Mouse (Mus musculus) layer of hippocampus, postnatal 14 days (tissue): ENCODE measurements around the gene 1700016C15Rik. TPM values are rescaled to one million over a fixed set of nuclear protein-coding genes. Genes with fewer than 3 reads are reported as not detected.

Source experiments
- DNase-seq, 2 experiments: peaks; one replicate each; pipeline ENCODE4 v3.0.0; 2021 to 2022; ENCODE audit warnings: low spot score in 2 of 2, mixed read lengths in 1 of 2
- long read RNA-seq, 2 experiments: library from polyadenylated mRNA; stranded (forward); transcript quantifications; one replicate each; pipeline ENCODE4 v2.0.0; 2021
- total RNA-seq, 2 experiments: library from RNA; stranded (reverse); gene quantifications; 2 replicates each; pipeline ENCODE4 v1.2.3; 2021

1700016C15Rik gene
- total RNA-seq, result not detected
- long read RNA-seq, experiment 1, result 0 reads
- long read RNA-seq, experiment 2, result 0 reads

- no peak for DNase-seq
Measured at GRCm38 (mm10) chr1:177729043-177730024, at the start of gene 1700016C15Rik. TSS of gene 1700016C15Rik (plus strand) at chr1:177729814.

DNA sequence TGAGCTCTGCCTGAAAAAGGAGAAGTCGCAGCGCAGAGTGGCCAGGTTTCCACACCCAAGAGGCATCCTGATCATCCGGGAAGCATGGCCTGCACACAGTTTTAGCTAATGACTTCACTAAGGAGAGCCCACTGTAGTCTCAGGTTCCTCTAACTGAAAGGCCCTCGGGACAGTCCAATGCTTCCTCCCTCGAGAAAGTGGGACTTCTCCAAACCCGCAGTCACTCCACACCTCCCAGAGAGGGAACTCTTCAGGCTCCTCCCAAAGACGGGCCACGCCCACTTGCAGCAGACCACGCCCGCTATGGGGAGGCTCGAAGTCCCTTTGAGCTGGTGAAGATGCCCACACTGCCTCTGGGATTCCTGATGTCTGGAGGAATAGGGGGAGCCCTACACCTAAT is 48.4 kb upstream of the 1700016C15Rik start:
- no peak for DNase-seq

DNA sequence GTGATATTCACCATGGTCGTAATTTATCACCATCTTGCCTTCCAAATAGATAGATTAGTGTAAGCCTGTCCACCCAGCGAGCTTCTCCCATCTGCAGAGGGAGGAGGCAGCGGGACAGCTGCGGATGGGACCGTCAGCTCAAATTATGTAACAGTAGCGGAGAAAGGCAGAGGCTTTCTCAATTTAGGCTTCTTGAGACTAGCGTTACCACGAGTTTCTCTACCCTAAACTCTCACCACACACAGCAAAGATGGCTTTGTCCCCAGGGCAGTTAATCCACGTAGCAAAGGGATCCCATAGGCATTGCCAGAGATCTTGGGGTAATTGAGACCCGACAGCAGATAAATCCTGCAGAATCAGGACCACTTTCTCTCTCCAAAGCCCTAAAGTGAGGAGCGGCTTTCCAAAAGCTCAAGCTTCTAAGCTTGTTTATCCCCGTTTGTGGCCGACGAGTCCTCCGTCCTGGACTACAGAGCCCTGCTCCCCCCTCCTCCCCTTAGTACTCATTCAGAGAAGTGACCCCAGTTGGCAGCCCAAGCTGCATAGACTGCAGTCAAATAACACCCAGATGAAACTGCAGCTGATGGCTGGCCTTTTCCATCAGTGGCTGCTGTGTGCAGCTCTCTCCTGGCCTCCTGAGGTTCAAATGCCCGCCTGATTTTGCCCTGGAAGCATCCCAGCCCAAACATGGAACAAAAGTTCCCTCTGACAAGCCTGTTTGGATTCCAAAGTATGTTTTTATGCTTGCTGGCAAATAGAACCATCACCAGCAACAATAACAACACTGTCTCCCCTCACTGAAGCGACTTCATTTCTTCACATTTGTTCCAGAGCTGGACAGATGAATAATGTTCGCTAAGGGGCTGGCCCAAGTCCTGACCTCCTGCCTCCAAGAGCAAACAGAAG is 45.4 kb upstream of the 1700016C15Rik start:
- DNase-seq, result peak; percentile 45 to 50

DNA sequence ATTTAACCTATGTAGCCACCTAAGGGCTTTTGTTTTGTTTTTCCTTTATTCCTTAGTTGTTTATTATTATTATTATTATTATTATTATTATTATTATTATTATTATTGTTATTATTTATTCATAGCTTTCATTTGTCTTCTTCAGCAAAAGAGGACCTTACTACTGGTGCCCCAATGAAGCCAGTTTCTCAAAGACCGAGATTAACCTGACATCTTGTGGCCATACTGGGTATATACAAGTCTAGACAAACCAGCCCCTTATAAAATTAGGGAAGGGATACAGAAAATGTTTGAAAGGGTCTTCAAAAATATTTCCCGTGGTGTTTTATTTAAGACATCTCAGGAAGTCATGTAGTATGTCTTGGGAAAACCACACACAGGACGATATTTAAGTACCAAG is 44.7 kb upstream of the 1700016C15Rik start:
- DNase-seq, result peak in 1 of 2 experiments; percentile 78

- DNase-seq, result no peak
Measured at GRCm38 (mm10) chr1:177686137-177686536, 43.5 kb upstream of the 1700016C15Rik start.

DNA sequence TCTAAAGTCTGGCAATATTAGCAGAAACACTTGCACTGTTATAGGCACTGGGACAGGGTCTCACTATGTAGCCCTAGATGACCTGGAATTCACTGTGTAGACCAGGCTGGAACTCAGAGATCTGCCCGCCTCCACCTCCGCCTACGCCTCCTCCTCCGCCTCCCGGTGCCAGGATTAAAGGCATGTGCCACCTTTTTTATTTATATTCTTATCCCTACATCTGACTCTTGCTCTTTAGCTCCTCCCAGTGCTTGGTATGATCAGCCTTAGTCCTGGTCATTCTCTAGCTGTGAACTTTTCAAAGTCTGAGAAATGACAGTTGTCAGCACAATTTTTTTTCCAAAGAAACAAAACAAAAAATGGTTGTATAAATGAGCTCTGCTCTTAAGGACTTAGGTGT is 42.6 kb upstream of the 1700016C15Rik start:
- no peak for DNase-seq

GRCm38 (mm10) chr1:177692491-177692890 is 37.1 kb upstream of the 1700016C15Rik start:
- no peak for DNase-seq

DNA sequence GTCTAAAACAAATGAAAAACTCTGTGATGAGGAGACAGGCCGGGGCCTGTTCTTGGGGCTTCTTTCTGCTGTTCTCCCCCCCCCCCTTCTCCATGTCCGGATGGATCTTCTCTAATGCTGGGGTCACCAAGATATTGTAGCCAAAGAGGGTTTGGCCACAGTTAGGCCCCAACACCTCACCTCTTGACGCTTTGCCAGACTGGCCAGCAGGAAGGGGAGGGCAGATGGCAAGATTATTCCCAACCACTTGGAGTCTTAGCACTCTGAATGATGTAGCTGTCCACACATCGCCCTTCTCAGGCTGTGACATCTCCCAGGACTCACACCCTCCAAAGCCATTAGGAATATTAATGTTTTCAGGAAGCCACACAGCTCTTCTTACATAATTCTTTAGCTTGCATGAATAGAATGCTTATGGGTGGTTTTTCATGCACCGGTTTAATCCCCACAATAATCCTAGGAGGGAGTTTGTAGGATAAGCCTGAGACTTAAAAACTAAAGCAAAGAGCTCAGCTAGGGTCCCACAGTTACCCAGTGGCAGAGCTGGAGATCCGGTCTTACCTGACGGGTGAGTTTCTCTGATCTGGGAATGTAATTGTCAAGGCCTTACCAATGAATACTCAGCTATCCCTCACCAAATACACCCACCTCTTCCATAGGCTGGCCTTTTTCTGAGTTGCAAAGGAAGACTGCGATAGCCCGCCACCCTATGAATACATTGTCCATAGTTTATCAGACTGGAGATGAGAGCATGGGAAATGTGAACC is 35.9 kb upstream of the 1700016C15Rik start:
- no peak for DNase-seq

- no peak for DNase-seq
Measured at GRCm38 (mm10) chr1:177700560-177700959, 29.1 kb upstream of the 1700016C15Rik start.

DNA sequence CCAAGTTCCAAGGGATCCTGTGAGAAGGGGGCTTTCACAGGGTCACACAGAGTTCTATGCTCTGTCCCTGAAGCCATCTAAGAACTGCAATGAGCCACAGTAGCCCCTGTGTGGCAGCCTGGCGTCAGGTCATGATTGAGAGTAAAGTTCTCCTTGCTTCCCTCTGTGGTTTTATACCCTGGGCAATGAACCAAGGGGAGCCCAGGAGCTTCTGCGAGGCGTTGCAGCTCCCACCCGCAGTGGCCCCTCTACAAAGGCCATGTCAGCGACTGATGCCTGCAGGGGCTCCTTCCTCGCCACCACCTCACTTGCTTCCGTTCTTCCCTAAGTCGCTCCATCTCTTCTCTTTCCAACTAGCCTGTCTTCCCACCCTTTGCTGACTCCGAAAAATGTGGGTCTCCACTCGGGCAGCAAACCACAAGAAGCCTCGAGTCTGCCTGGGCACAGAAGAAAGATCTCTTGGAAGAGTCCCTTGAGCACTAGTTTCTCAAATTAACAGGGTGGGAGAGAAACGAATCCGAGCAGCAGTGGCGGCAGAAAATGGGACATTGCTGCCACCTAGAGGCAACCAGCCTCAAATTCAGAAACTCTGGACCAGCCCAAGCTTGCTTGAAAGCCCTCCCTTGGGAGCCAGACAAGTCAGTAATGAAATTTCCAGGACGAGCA is 27.0 kb upstream of the 1700016C15Rik start:
- DNase-seq, result peak; percentile 88 to 91

GRCm38 (mm10) chr1:177703147-177703807 is 26.3 kb upstream of the 1700016C15Rik start:
- DNase-seq, result no peak

- no peak for DNase-seq
Measured at GRCm38 (mm10) chr1:177705204-177705603, 24.4 kb upstream of the 1700016C15Rik start.

DNA sequence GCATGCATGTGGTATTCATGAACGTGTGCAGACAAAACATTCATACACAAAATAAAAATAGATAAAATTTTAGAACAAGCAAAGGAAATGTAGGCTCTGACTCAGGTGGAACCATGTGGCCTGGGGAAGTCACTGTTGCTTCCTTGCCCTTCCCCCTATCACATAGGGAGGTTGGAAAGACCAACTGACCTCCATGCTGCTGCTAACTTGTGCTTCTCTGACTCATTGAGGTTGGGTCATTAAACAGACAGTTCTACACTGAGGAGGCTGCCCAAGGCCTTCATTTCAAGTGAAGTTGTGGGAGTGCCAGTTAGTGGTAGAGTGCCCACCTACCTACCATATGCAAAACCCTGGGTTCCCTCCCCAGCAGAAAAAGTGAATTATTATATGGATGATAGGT is 22.0 kb upstream of the 1700016C15Rik start:
- DNase-seq, result no peak

GRCm38 (mm10) chr1:177708583-177709055 is 21.0 kb upstream of the 1700016C15Rik start:
- DNase-seq, result no peak

GRCm38 (mm10) chr1:177711000-177711399 is 18.6 kb upstream of the 1700016C15Rik start:
- DNase-seq, result no peak

DNA sequence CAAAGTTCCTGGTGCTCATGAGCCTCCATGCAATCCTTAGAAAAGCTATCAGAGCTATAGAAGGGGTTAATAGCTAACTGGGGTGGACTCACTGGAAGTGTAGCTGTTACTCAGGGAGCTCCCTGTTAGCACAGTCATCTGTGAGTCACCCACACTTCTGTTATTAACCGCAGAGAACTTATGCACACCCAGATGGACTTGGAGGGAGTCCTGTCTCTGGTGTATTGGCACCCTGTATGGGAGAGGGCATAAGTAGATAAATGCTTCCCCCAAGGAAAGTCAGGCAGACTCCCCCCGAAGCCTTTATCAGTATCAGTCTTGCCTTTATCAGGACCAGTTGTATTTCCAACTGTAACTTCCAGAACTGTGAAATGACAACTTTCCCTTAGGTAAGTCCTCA is 18.2 kb upstream of the 1700016C15Rik start:
- DNase-seq, result no peak

DNA sequence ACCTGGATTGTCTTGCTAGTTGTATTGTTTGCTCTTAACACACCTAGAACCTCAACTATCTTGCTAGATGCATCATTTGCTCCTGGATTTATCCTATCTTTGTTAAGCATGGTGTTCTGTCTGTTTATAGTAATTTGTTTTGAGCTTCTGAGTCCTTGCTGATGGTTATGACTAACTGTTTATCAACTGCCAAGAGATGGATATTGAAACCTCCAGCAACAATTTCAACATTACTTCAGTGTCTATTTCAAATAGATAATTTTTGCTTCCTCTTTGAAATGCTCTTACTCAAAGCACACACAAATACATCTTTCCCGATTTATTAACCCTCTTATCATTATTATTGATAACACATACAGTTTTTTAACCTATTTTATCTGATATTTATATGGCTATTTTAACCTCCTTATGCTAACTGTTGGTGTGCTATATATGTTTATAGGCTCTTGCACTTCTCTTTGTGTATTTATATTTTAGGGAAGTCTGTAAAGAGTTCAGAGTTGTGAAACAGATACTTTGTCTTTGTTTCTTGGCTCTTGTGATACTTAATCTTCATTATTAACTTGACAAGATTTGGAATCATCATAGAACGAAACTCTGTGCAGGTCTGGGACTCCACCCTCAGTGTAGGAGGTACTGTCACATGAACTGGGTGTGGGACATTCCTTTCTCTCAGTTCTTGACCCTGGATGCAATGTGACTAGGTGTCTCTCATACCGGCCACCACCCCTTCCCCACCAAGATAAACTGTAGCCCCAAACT is 15.8 kb upstream of the 1700016C15Rik start:
- no peak for DNase-seq

DNA sequence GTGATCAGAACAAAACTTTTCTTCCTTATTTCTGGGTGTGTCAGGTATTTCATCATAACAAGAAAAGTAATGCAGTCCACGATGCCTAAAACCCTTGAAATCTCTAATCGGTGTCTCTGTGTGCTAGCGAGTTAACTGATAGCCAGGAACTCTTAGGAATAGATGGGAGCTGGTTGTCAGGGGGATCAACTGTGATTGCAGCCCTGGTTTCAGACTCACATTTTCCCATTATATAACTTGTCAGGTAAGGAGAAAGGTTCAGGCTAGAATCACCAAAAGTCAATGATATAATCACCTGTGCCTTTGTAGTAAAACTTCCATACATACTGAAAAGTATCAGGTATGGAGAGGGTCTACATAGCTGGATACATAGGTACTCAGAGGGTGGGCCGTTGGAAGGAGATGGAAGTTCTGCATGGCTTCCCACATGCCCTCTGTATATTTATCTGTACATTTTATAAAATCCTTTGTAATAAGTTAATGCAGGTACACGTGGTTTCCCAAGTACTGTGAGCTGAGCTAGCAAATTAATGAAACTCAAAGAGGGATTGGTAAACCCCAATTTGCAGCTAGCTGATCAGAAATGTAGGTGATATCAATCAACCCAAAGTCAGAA is 15.1 kb upstream of the 1700016C15Rik start:
- no peak for DNase-seq
